In genomic region chr19:3638698-3639097, GRCm38 (mm10) we compare ENCODE assay signal across 8 mouse cellular contexts. TPM values are rescaled to one million over a fixed set of nuclear protein-coding genes. Genes with fewer than 3 reads are reported as not detected.
DNase-seq lines count a peak whose midpoint lies in the region; ATAC-seq and TF ChIP-seq lines count a peak whose summit lies in the region.

No protein-coding gene starts in this region.

- H3K27me3 ChIP-seq in spleen, adult 2 months (ENCODE audit: control insufficient read depth, insufficient read depth, low read length): no peaks in the 10 kb centered on the region
- H3K27me3 ChIP-seq in forebrain, embryonic 14.5 days (replicated peaks; ENCODE audit: control insufficient read depth, insufficient read depth, low read length): no peaks in the 10 kb centered on the region
- H3K27me3 ChIP-seq in hindbrain, embryonic 11.5 days (ENCODE audit: control insufficient read depth, insufficient read depth, low read length): no peaks in the 10 kb centered on the region

- no peak for TF ChIP-seq POLR2A in spleen, adult 2 months (IDR thresholded peaks at IDR 0.05; ENCODE audit: low read depth, low read length)

- peak; percentile 52; the same call in 1 of the 2 replicates for ATAC-seq in forebrain, embryonic 14.5 days
- no peak for ATAC-seq in hindbrain, embryonic 11.5 days (ENCODE audit: low FRiP score)
- peak; percentile 61 for ATAC-seq in megakaryocyte-erythroid progenitor cell, adult 5-6 weeks (replicated peaks; ENCODE audit: low FRiP score, low TSS enrichment, poor library complexity, severe bottlenecking)
- no peak for ATAC-seq in monocyte, adult 5-6 weeks (replicated peaks; ENCODE audit: insufficient number of reproducible peaks, low FRiP score, low TSS enrichment, poor library complexity, severe bottlenecking)

- H3K9me3 ChIP-seq in forebrain, embryonic 14.5 days (replicated peaks; ENCODE audit: control insufficient read depth, low read length): no peaks in the 10 kb centered on the region
- no peaks in the 10 kb centered on the region for H3K9me3 ChIP-seq in hindbrain, embryonic 11.5 days (ENCODE audit: control insufficient read depth, low read length)

- H3K27ac ChIP-seq in spleen, adult 2 months (ENCODE audit: insufficient read depth, low read length): peak overlapping the region; percentile 13; the same call in 1 of the 2 replicates
- peak overlapping the region; percentile 9; the same call in 1 of the 2 replicates for H3K27ac ChIP-seq in forebrain, embryonic 14.5 days (ENCODE audit: low read depth, low read length)
- no peak overlapping the region for H3K27ac ChIP-seq in hindbrain, embryonic 11.5 days (ENCODE audit: low read depth, low read length)

- no peak for DNase-seq in spleen, adult 2 months (ENCODE audit: low read depth in 1 of 2, low spot score in 2 of 2)
- no peak for DNase-seq in spleen, adult 18-20 months
- DNase-seq in forebrain, embryonic 14.5 days (ENCODE audit: low spot score): peak; percentile 60
- peak; percentile 25 for DNase-seq in hindbrain, embryonic 11.5 days (ENCODE audit: low spot score)
- DNase-seq in left cerebral cortex, postnatal 4 days: peak; percentile 50
- peak; percentile 63 for DNase-seq in testis, postnatal 14 days (ENCODE audit: low spot score)

- 58% methylated on average over 8 of the region's 8 CpGs for WGBS in spleen, adult 2 months
- WGBS in forebrain, embryonic 14.5 days: 13% methylated on average over 8 of the region's 8 CpGs
- WGBS in hindbrain, embryonic 11.5 days: 64% methylated on average over 8 of the region's 8 CpGs

- TF ChIP-seq CTCF in spleen, adult 2 months (IDR thresholded peaks at IDR 0.05; ENCODE audit: extremely low read depth, insufficient read depth, insufficient read length, insufficient replicate concordance): no peak

- H3K36me3 ChIP-seq in spleen, adult 2 months (ENCODE audit: control insufficient read depth, insufficient read depth, low read length): no peaks in the 10 kb centered on the region
- H3K36me3 ChIP-seq in forebrain, embryonic 14.5 days (ENCODE audit: control insufficient read depth, insufficient read depth, low read length): 0 out of 2 replicates have a peak, but pooled peaks cover 3% of the 10 kb centered on the region
- H3K36me3 ChIP-seq in hindbrain, embryonic 11.5 days (ENCODE audit: control insufficient read depth, insufficient read depth, low read length): no peaks in the 10 kb centered on the region

- H3K4me3 ChIP-seq in spleen, adult 2 months (ENCODE audit: extremely low read depth, insufficient read depth, insufficient read length): no peak overlapping the region
- H3K4me3 ChIP-seq in forebrain, embryonic 14.5 days (ENCODE audit: low read depth, low read length): no peak overlapping the region
- no peak overlapping the region for H3K4me3 ChIP-seq in hindbrain, embryonic 11.5 days (ENCODE audit: low read depth, low read length)

- intact Hi-C loops in left cerebral cortex, postnatal 4 days (cut with DNase I): no loop called here

- H3K4me1 ChIP-seq in spleen, adult 2 months (ENCODE audit: control insufficient read depth, insufficient read depth, insufficient read length): no peaks in the 10 kb centered on the region
- H3K4me1 ChIP-seq in forebrain, embryonic 14.5 days (ENCODE audit: control insufficient read depth, insufficient read depth, low read length): peaks cover 14% of the 10 kb centered on the region; the same call in 1 of the 2 replicates
- H3K4me1 ChIP-seq in hindbrain, embryonic 11.5 days (replicated peaks; ENCODE audit: control insufficient read depth, insufficient read depth, low read length): peaks cover 11% of the 10 kb centered on the region; the same call in 1 of the 2 replicates

- no peak overlapping the region for H3K4me2 ChIP-seq in forebrain, embryonic 14.5 days (ENCODE audit: low read length)
- H3K4me2 ChIP-seq in hindbrain, embryonic 11.5 days (replicated peaks; ENCODE audit: low read depth, low read length): no peak overlapping the region

- H3K9ac ChIP-seq in forebrain, embryonic 14.5 days (ENCODE audit: low read length): peak overlapping the region; percentile 45; the same call in 1 of the 2 replicates
- H3K9ac ChIP-seq in hindbrain, embryonic 11.5 days (ENCODE audit: low read depth, low read length): no peak overlapping the region

RNA-seq across cellular contexts. Expression of gene Lrp5, which starts 47.7 kb away (rescaled TPM):
- polyA plus RNA-seq in spleen, adult 2 months (2012; rRNA removed): 22.6 and 22.8 TPM in 2 replicates
- 1.8 and 2.1 TPM in 2 replicates for polyA plus RNA-seq in forebrain, embryonic 14.5 days (2014; fragmentation: Nextera tagmentation; extraction: Ambion mirVana)
- 3.0 and 5.1 TPM in 2 replicates for polyA plus RNA-seq in hindbrain, embryonic 11.5 days (2014; fragmentation: Nextera tagmentation; extraction: Ambion mirVana)
- total RNA-seq in left cerebral cortex, postnatal 4 days (2021): 10 to 100 TPM; 11.9 to 13.2 TPM
- 7.9 and 10.2 TPM in 2 replicates for total RNA-seq in megakaryocyte-erythroid progenitor cell, adult 5-6 weeks (2014; fragmentation: Nextera tagmentation)
- total RNA-seq in megakaryocyte-erythroid progenitor cell, adult 5-6 weeks (2017): 4.3 and 5.4 TPM in 2 replicates
- 10.1 to 17.6 TPM (median 14.0 TPM) in 3 replicates for total RNA-seq in monocyte, adult 5-6 weeks (2017)

Comparison
In these comparisons a context has a peak if more than half of its experiments do, and no peak if none do; other contexts are left out.
1. DNase-seq: peak in forebrain, embryonic 14.5 days (single experiment), hindbrain, embryonic 11.5 days (single experiment), left cerebral cortex, postnatal 4 days (single experiment) and testis, postnatal 14 days (single experiment); none in spleen, adult 2 months (0 of 2) and spleen, adult 18-20 months (0 of 2).
2. ATAC-seq: peak in forebrain, embryonic 14.5 days (single experiment) and megakaryocyte-erythroid progenitor cell, adult 5-6 weeks (single experiment); none in hindbrain, embryonic 11.5 days (single experiment) and monocyte, adult 5-6 weeks (single experiment).